Mouse (Mus musculus): ENCODE results near the gene Sema5b. TPM values are rescaled to one million over a fixed set of nuclear protein-coding genes. Genes with fewer than 3 reads are reported as not detected.

The Sema5b gene
- total RNA-seq, 1 experiment = 6.4 TPM

- no peak for TF ChIP-seq CHD2 (IDR thresholded peaks at IDR 0.05; ENCODE audit: low read depth, low read length)
- TF ChIP-seq MAFK (IDR thresholded peaks at IDR 0.05; ENCODE audit: insufficient read depth, low read depth, low read length) = no peak
- TF ChIP-seq HCFC1 (IDR thresholded peaks at IDR 0.05; ENCODE audit: borderline replicate concordance, insufficient read depth, low read length) = no peak
- TF ChIP-seq ZNF384 (IDR thresholded peaks at IDR 0.05; ENCODE audit: low read depth, low read length) = no peak
- TF ChIP-seq ZC3H11A (IDR thresholded peaks at IDR 0.05; ENCODE audit: borderline replicate concordance, low read depth, low read length) = no peak
- in situ Hi-C loops (cut with MboI; ENCODE audit: low sequenced_read_pairs in 2 of 2, unreplicated experiment in 2 of 2) = no loop called here
- no peak for DNase-seq (ENCODE audit: low read depth, low spot score)
Observed at GRCm38 (mm10) chr16:35515977-35516612, 24.9 kb upstream of the Sema5b start.

DNA sequence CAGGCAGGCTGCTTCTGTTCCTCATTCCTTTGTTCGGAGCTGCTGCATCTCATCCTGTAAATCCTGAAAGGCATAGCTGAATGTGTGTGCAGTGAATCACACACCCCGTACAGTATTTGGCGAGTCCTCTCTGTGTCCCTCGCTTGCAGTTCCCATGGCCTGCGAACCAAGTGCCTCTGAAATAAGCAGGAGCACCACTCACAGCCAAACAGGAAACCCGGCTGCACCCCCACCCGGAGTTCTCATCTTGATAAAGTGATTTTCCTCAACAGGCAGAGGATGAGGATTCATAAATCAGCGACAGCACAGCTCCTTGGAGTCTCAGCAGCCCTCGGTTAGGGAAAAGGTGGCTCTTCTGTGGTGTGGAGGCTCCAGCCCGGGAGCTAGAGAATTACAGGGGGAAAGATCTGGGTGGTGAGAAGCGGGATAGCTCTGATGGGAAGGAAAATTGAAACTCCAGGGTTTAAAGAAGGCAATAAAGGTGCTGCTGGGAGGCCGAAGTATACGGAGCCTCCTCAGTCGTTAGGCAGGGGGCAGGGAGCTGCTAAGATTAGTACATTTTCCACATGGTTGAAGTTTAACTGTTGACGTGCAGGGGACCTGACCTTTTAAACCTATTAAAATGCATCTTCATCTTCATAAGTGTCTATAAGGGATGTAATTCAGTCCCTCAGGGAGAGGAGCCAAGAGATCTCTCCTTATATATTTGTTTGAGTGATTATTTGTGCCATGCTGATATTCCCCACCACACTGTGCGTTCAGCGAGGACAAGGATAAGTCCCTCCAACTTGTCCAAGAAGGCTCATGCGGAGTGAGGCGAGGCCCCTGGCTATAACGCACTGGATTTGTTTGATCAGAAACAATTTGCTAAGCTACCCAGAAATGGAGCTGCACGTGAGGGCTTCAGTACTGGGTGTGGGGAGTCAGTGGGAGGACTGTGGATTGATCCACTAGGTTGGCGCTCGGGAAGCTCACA, 22.7 kb upstream of the Sema5b start:
- Histone ChIP-seq H3K9ac (ENCODE audit: insufficient read depth, low read depth, low read length, poor library complexity, severe bottlenecking) (no peak overlapping the region), H3K4me1 (ENCODE audit: control insufficient read depth in 2 of 2, insufficient read depth in 2 of 2, low read length in 2 of 2, poor library complexity in 1 of 2) (no peaks in the 10 kb centered on the region), H3K36me3 (ENCODE audit: control insufficient read depth, insufficient read depth, low read length, poor library complexity, severe bottlenecking) (no peaks in the 10 kb centered on the region), H3K27ac (ENCODE audit: insufficient read depth, low read depth, low read length, poor library complexity, severe bottlenecking) (no peak overlapping the region), H3K4me3 (ENCODE audit: insufficient read depth in 1 of 2, low read depth in 1 of 2, low read length in 2 of 2, poor library complexity in 1 of 2, severe bottlenecking in 1 of 2) (no peak overlapping the region), H3K9me3 (ENCODE audit: control insufficient read depth, insufficient read depth, low read depth, low read length) (no peaks in the 10 kb centered on the region)
- DNase-seq (ENCODE audit: low read depth, low spot score) = no peak
- TF ChIP-seq CHD2 (IDR thresholded peaks at IDR 0.05; ENCODE audit: low read depth, low read length) = no peak
- TF ChIP-seq ZNF384 (IDR thresholded peaks at IDR 0.05; ENCODE audit: low read depth, low read length) = no peak
- TF ChIP-seq ZC3H11A (IDR thresholded peaks at IDR 0.05; ENCODE audit: borderline replicate concordance, low read depth, low read length) = no peak
- in situ Hi-C loops (cut with MboI; ENCODE audit: low sequenced_read_pairs in 2 of 2, unreplicated experiment in 2 of 2) = no loop called here

More at GRCm38 (mm10) chr16:35515977-35516612, 24.9 kb upstream of the Sema5b start:
- Histone ChIP-seq H3K27ac (ENCODE audit: insufficient read depth, low read depth, low read length, poor library complexity, severe bottlenecking) (no peak overlapping the region), H3K9ac (ENCODE audit: insufficient read depth, low read depth, low read length, poor library complexity, severe bottlenecking) (no peak overlapping the region), H3K4me1 (ENCODE audit: control insufficient read depth in 2 of 2, insufficient read depth in 2 of 2, low read length in 2 of 2, poor library complexity in 1 of 2) (no peaks in the 10 kb centered on the region), H3K9me3 (ENCODE audit: control insufficient read depth, insufficient read depth, low read depth, low read length) (no peaks in the 10 kb centered on the region), H3K4me3 (ENCODE audit: insufficient read depth in 1 of 2, low read depth in 1 of 2, low read length in 2 of 2, poor library complexity in 1 of 2, severe bottlenecking in 1 of 2) (no peak overlapping the region), H3K36me3 (ENCODE audit: control insufficient read depth, insufficient read depth, low read length, poor library complexity, severe bottlenecking) (no peaks in the 10 kb centered on the region)

GRCm38 (mm10) chr16:35519245-35519644, 21.7 kb upstream of the Sema5b start:
- Histone ChIP-seq H3K4me1 (ENCODE audit: control insufficient read depth in 2 of 2, insufficient read depth in 2 of 2, low read length in 2 of 2, poor library complexity in 1 of 2) (no peaks in the 10 kb centered on the region), H3K9me3 (ENCODE audit: control insufficient read depth, insufficient read depth, low read depth, low read length) (no peaks in the 10 kb centered on the region), H3K4me3 (ENCODE audit: insufficient read depth in 1 of 2, low read depth in 1 of 2, low read length in 2 of 2, poor library complexity in 1 of 2, severe bottlenecking in 1 of 2) (no peak overlapping the region), H3K27ac (ENCODE audit: insufficient read depth, low read depth, low read length, poor library complexity, severe bottlenecking) (no peak overlapping the region), H3K9ac (ENCODE audit: insufficient read depth, low read depth, low read length, poor library complexity, severe bottlenecking) (no peak overlapping the region), H3K36me3 (ENCODE audit: control insufficient read depth, insufficient read depth, low read length, poor library complexity, severe bottlenecking) (no peaks in the 10 kb centered on the region)
- in situ Hi-C loops (cut with MboI; ENCODE audit: low sequenced_read_pairs in 2 of 2, unreplicated experiment in 2 of 2) = no loop called here
- TF ChIP-seq HCFC1 (IDR thresholded peaks at IDR 0.05; ENCODE audit: borderline replicate concordance, insufficient read depth, low read length) (no peak), ZNF384 (IDR thresholded peaks at IDR 0.05; ENCODE audit: low read depth, low read length) (no peak), ZC3H11A (IDR thresholded peaks at IDR 0.05; ENCODE audit: borderline replicate concordance, low read depth, low read length) (no peak), CHD2 (IDR thresholded peaks at IDR 0.05; ENCODE audit: low read depth, low read length) (no peak), MAFK (IDR thresholded peaks at IDR 0.05; ENCODE audit: insufficient read depth, low read depth, low read length) (no peak)
- no peak for DNase-seq (ENCODE audit: low read depth, low spot score)

GRCm38 (mm10) chr16:35524200-35524599, 16.7 kb upstream of the Sema5b start:
- no peak overlapping the region for H3K27ac ChIP-seq (ENCODE audit: insufficient read depth, low read depth, low read length, poor library complexity, severe bottlenecking)
- H3K4me3 ChIP-seq (ENCODE audit: insufficient read depth in 1 of 2, low read depth in 1 of 2, low read length in 2 of 2, poor library complexity in 1 of 2, severe bottlenecking in 1 of 2) = no peak overlapping the region
- in situ Hi-C loops (cut with MboI; ENCODE audit: low sequenced_read_pairs in 2 of 2, unreplicated experiment in 2 of 2) = no loop called here
- no peaks in the 10 kb centered on the region for H3K9me3 ChIP-seq (ENCODE audit: control insufficient read depth, insufficient read depth, low read depth, low read length)
- no peak overlapping the region for H3K9ac ChIP-seq (ENCODE audit: insufficient read depth, low read depth, low read length, poor library complexity, severe bottlenecking)
- no peak for DNase-seq (ENCODE audit: low read depth, low spot score)
- H3K36me3 ChIP-seq (ENCODE audit: control insufficient read depth, insufficient read depth, low read length, poor library complexity, severe bottlenecking) = no peaks in the 10 kb centered on the region
- TF ChIP-seq ZNF384 (IDR thresholded peaks at IDR 0.05; ENCODE audit: low read depth, low read length) (no peak), ZC3H11A (IDR thresholded peaks at IDR 0.05; ENCODE audit: borderline replicate concordance, low read depth, low read length) (no peak), CHD2 (IDR thresholded peaks at IDR 0.05; ENCODE audit: low read depth, low read length) (no peak)
- H3K4me1 ChIP-seq (ENCODE audit: control insufficient read depth in 2 of 2, insufficient read depth in 2 of 2, low read length in 2 of 2, poor library complexity in 1 of 2) = no peaks in the 10 kb centered on the region

Measured in ES-E14 (cell line).